Mouse (Mus musculus): ENCODE results near the gene Zbtb22.
A peak's percentile ranks its signal among the peaks of the same experiment; 100 is the strongest.

The Zbtb22 gene

DNA sequence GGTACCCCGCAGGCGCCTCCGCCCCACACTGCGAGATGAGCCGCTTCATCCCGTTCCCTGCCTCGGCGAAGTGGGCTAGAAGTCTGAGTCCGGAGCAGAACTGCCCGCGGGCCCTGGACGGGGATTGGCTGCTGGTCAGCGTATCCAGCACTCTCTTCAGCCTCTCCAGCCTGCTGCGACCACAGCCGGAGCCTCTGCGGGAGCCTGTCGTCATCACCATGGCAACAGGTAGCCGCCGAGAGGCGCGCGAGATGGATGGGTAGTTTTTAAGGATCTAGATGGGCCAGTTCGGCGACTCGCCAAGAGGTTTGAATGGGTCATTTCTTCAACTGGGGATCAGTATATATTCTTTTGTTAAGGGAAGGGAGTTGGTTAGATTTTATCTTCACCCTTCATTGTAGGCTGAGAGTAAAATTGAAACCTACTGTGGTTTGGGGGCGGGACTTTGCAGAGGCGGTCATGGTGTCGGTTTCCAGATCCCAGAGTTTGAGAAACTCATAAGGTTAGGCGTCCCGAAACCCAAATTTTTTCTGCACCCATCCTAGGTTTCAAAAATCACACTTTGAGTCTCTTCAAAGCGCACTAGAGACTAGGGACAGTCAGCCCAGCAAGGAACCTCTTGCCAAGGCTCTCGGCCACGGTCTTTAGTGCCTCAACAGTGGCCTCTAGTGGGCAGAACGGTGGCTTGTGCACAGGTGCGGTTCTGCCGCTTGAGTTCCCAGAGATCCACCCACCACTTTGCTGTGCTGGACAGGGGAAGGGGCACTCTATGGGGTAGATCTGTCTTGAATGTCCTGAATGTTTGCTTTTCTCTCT is 4.8 kb downstream of the Zbtb22 start:
- DNase-seq (ENCODE audit: low read depth, low spot score): peak; percentile 92

DNA sequence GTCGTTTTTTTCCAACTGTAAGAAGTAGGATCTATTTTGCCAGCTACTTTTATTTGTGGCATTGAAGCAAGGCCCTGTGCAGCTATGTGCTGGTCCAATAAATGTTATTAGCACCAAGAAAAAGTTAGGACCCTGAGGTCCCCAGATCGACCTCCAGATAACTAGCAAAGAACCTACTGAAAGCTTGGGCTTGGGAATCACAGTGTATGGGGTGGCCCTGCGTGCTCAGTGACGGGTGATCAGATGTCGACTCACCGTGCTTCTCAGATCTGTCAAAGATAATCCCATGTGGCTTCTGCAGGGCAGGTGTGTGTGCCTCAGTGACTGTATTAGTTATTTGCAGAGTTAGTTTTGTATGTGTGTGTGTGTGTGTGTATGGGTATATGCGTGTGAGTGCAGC is 5.7 kb downstream of the Zbtb22 start:
- no peak for DNase-seq (ENCODE audit: low read depth, low spot score)

DNA sequence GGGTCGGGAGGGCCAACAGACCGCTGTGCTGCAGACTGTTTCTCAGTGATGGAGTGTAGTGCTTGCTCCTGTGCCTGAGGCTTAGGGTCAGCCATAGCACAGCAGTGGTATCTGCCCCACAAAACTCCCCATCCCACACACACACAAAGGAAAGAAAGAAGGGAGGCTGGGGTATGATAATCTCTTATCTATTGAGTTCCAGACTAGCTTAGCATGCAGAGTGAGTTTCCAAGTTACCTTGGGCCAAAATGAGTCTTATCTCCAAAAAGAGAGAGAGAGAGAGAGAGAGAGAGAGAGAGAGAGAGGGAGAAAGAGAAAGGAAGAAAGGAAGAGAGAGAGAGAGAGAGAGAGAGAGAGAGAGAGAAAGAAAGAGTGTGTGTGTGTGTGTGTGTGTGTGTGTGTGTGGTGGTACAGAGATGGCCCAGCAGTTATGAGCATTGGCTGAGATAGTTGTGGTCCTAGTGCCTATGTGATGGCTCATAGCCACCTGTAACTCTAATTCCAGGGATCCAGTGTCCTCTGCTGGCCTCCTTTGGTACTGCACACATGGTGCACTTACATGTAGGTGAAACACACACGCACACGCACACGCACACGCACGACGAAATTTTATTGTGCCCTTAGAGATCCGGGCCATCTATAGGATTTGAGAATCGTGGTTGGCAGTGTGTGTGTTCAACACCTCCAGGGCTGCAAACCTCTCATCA is 9.0 kb downstream of the Zbtb22 start:
- peak; percentile 41 for DNase-seq (ENCODE audit: low read depth, low spot score)

DNA sequence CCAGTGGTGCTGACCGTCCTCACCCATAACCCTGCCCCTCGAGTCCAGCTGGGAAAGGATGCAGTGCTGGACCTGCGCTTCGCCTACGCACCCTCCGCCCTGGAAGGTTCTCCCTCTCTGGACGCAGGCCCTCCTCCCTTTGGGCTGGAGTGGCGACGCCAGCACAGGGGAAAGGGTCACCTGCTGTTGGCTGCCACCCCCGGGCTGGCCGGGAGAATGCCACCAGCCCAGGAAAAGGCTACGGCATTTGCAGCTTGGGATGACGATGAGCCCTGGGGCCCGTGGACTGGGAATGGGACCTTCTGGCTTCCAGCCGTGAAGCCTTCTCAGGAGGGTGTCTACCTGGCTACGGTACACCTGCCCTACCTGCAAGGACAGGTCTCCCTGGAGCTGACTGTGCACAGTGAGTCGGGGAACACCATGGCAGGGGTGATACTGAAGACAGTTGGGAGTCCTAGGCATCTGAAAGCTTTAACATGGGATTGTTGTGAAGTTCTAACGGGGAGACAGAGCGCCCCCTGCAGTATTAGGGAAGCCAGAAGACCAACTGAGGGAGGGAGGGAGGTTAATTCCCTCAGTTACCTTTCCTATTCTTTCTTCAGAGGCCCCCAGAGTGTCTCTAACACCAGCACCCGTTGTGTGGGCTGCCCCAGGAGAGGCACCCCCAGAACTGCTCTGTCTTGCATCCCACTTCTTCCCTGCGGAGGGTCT is 9.9 kb downstream of the Zbtb22 start:
- DNase-seq (ENCODE audit: low read depth, low spot score): no peak

DNA sequence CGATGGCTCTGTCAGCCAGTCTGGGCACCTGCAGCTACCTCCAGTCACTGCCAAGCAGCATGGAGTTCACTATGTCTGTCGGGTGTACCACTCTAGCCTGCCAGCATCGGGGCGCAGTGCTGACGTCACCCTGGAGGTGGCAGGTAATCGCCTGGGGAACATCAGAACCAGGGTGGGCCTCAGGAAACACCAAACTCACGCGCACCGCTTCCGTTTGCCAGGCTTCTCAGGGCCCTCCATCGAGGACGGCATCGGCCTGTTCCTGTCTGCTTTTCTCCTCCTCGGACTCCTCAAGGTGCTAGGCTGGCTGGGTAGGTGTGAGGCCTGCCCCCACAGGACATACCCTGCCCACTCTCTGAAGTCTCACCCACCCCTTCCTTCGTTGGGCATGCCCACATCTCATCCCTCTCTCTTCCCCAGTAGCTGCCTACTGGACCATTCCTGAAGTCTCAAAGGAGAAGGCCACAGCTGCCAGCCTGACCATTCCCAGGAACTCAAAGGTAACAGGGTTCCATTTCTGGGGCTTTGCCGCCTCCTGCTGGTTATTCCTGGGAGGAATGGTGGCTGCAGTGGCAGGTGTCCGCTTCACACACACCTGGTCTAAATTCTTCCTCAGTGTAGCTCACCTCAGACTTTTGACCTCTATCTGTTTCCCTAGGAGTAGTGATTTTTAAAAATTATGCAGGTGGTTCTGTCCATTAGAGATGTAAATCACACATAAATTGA is 10.7 kb downstream of the Zbtb22 start:
- DNase-seq (ENCODE audit: low read depth, low spot score): no peak

DNA sequence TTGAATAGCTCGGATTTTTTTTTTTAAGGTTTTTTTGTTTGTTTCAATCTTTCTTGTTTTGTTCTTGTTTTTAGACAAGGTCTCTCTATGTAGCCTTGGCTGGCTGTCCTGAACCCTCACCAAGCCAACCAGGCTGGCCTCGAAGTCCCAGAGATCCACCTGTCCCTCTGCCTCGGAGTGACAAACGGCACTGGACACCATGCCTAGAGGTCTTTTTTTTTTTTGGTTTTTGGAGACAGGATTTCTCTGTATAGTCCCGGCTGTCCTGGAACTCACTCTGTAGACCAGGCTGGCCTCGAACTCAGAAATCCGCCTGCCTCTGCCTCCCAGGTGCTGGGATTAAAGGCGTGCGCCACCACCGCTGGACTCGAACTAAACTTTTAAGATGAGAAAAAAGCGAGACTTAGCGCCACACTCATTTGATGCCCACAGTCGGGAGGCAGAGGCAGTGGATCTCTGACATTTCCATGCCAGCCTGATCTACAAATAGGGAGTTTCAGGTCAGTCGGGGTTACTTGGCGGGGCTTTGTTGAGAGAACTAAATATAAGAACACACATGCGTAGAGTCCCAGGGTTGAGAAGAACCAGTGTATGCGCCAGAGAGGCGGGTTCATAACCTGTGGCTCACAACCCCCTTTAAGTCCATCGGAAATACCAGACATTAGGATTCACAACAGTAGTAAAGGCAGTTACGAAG is 12.7 kb downstream of the Zbtb22 start:
- no peak for DNase-seq (ENCODE audit: low read depth, low spot score)

DNA sequence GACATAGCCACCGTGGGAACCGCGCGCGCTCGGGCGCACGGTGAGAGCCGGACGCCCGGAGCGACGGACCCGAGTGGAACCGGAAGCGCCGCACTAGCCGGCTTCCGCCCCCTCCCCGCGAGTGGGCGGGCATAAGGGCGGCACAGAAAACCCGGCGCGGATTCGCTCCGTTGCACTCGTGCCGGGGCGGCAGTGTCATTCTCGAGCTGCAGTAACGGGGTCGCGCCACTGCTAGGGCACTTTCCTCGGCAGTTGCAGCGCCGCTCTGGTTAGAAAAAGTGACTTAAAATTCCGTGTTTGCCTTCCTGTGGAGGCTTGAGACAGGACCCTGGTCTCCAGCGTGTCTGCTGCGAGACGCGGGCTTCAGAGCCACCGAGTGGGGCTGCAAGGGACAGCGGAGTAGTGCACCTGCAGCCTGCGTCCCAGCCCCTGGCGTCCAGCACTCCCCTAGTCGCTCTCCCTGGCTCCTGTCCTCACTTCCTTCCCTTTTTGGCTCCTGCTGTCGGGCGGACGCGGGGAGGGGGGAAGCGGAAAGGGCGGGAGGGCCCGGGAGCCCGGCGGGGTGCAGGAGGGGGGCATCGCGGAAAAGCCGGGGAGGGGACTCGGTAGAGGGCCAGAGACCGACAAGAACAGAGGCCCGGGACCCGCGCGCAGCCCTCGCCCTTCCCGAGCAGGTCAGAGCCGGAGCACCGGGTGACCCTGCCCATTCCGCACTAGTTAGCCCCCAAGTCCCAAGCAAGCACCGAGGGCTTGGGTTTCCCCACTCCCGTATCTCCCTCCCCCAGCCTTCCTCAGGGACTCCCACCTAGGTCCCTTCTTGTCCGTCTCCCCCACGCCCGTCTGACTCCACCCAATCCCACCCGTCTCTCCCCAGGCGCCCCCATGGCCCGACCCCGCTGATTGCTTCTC is 13.9 kb downstream of the Zbtb22 start, which contains the start of gene Rgl2:
Gene Rgl2 (plus strand): TSS at position 173 of the 909 bp plus-strand sequence.
- DNase-seq (ENCODE audit: low read depth, low spot score): peak; percentile 97

DNA sequence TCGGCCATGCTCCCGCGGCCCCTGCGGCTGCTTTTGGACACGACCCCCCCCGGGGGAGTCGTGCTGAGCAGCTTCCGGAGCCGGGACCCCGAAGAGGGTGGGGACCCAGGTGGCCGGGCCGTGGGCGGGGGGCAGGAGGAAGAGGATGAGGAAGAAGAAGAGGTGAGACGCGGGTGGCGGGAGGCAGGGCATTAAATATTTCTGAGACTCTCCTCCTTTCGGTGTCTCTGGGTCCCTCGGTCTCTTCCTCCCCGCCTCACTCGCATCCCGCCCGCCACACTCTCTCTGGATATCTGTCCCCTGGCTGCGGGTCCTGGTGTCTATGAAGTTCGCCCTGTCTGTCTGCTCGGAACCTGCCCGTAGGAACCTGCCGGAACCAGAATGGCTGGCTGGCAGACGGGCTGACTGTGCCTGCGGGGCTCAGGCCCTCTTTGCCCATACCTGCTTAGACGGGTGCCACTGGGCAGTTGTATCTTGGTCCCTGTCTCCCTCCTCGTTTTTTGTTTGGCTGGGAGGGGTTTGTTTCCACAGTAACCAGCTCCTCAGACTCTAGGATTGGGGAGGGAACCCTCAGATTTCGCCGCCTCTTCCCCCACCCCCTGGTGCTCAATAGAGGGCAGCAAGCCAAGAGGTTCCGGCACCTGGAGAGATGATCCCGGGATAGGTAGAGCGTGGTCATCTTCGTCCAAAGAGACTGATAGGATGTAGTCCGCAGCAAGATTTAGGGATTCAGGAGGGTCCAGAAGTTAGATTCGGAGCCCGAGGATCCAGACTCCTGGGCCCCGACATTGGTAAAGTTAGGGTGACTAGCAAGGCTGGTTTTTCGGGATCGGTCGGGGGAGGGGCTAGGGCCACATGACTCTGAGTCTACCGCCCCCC is 14.8 kb downstream of the Zbtb22 start:
- DNase-seq (ENCODE audit: low read depth, low spot score): peak; percentile 87

DNA sequence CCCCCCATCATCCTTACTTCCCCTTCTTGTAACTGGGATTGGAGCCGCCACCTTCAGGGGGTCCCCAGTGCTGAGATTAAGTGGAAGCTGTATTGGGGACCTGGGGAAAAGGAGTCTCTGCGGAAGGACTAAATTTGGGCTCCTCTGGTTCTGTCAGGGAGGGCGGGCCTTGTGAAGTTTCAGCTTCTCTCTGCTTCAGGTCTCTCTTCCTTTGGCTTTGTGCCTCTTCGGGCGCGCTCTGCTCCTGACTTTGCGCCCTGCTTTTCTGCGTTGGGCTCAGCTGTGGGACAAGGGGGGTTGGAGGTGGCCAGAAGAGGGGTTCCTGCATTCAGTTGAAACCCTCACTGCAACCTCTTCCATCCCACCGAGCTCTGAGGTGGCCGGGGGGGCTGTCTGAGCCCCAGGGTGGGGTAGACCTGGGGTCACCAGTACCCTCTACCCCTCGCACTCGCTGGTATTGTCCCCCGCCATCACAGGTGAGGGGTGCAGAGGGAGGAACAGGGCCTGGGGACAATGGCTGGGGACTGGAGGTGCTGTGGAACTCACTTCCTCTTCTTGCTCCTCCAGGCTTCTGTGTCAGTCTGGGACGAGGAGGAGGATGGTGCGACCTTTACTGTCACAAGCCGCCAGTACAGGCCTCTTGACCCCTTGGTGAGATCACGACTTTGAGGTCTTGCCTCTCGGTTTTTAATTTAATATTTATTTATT is 15.6 kb downstream of the Zbtb22 start:
- no peak for DNase-seq (ENCODE audit: low read depth, low spot score)

DNA sequence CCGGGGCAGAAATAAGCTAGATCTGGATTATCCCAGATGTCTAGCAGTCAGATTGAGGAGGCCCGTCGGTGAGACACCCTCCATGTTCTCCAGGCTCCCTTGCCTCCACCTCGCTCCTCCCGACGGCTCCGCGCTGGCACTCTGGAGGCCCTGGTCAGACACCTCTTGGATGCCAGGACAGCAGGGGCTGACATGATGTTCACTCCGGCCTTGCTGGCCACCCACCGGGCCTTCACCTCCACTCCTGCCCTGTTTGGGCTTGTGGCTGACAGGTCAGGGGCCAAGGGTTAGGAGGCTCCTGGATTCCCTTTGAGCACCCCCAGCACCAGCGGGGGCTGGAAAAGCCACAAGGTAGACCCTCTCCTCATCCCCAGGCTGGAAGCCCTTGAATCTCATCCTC is 16.2 kb downstream of the Zbtb22 start:
- DNase-seq (ENCODE audit: low read depth, low spot score): no peak

DNA sequence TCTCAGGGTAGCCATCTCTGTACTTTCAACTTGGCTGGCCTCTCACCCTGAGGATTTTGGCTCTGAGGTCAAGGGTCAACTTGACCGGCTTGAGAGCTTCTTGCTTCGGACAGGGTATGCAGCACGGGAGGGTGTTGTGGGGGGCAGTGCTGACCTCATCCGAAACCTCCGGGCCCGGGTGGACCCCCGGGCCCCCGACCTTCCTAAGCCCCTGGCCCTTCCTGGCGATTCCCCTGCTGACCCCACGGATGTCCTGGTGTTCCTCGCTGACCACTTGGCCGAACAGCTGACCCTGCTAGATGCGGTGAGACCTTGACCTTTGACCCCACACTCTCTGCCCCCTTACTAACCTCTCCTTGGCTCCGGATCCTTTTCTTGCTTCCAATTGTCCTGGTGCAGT is 16.7 kb downstream of the Zbtb22 start:
- no peak for DNase-seq (ENCODE audit: low read depth, low spot score)

DNA sequence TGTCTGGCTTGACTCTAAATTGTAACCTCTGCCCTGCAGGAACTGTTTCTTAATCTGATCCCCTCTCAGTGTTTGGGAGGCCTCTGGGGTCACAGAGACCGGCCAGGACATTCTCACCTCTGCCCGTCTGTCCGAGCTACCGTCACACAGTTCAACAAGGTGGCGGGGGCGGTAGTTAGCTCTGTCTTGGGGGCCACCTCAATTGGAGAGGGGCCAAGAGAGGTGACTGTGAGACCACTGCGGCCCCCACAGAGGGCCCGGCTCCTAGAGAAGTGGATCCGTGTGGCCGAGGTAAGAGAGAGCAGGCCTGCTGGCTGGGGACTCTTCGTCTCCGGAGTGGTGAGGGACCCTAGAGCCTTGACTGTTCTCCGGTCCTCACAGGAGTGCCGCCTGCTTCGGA is 17.3 kb downstream of the Zbtb22 start:
- no peak for DNase-seq (ENCODE audit: low read depth, low spot score)

DNA sequence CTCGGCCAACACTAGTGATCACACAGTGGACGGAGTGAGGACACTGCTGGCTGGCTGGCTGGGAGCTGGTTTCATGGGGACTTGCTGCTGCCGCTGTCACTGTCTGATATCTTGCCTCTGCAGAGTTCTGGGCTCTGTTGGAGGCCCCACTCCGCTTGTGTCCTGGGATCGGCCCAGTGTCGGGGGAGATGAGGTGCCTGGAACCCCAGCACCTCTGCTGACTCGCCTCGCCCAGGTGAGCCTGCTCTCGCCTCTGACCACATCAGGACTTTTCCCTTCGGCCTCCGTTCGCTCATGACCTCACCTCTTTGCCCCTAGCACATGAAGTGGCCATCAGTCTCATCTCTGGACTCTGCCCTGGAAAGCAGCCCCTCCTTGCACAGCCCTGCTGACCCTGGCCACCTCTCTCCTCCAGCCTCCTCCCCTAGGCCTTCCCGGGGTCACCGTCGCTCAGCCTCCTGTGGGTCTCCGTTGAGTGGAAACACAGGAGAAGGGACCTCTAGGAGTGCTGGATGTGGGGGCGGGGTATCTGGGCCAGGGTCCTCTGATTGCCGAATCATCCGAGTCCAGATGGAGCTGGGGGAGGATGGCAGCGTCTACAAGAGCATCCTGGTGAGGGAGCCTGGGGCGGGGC is 19.8 kb downstream of the Zbtb22 start:
- no peak for DNase-seq (ENCODE audit: low read depth, low spot score)

DNA sequence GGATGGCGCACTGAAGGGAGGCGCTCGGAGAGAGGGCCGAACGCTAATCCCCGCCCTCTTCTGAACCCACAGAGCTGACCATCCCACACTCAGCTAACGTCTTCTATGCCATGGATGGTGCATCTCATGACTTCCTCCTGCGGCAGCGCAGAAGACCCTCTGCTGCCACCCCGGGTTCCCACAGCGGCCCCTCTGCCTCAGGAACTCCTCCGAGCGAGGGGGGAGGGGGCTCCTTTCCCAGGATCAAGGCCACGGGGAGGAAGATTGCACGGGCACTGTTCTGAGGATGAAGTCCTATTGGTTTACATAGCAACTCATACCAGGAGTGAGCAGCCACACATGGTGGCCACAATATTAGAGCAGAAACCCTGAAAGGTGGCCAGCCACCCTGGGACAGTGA is 21.3 kb downstream of the Zbtb22 start:
- DNase-seq (ENCODE audit: low read depth, low spot score): no peak

DNA sequence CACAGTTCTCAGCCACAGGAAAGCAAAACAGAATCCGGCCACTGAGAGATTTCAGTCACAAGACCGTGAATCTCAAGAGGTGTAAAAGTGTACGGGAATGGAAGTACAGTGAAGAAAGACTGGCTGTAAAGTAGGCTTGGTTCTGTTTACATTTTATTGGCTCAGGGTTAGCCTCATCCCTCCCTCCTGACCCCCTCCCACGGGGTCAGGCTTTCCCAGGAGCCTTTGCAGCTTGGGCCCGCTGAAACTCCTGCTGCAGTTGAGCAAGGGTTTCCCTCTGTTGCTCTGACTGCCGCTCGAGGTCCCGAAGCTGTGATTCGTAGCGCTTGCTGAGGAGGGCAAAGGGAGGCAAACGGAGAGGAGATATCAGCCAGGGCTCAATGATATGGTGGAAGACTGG is 23.1 kb downstream of the Zbtb22 start:
- no peak for DNase-seq (ENCODE audit: low read depth, low spot score)

DNA sequence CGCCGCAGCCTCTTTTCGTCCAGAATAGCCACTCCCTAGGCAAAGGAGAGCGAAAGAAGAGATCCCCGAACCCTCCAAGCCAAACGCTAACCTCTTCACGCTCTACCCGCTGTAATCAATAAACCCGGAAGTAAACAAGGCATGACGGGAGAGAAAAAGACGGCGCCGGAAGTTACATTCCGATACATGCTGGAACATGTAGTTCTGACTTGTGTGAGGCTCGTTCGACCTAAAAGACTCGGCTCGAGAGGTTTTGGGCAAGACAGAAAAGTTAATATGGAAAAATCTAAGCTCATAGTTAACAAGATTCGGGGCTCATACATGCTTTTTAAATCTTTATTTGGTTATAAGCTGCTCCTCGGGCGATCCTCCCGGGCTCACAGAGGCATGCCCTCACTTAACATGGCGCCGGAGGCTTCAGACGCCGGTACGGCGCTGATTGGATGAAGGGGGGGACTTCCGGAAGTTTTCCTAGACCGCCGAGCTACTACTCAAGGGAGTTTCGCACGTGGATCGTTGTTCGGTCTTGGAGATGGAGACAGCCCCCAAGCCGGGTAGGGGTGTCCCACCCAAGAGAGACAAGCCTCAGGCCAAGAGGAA is 24.6 kb downstream of the Zbtb22 start, which contains the start of the genes Pfdn6 and Wdr46:
Gene Pfdn6 (minus strand): TSS at position 138 of the 600 bp plus-strand sequence.
Gene Wdr46 (plus strand): TSS at position 455 of the 600 bp plus-strand sequence.
- peak; percentile 96 for DNase-seq (ENCODE audit: low read depth, low spot score)

DNA sequence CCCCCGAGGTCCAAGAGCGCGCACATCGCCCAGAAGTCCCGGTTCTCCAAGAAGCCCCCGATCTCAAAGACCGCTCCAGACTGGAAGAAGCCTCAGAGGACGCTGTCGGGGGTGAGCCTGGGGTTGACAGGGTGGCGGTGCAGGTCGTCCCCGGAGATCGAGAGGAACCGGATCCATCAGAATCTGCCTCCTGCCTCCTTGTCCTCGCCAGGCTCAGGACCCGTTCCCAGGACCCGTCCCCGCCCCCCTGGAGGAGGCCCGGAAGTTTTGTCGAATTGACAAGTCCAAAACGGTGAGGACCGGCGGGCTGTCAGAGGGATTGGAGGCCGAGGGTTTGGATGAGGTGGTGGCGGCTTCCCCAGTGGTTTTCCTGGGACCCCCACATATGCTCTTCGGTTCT is 25.3 kb downstream of the Zbtb22 start:
- DNase-seq (ENCODE audit: low read depth, low spot score): no peak
